Mouse (Mus musculus): Measurements from ENCODE around the gene Slc10a4. TPM values are rescaled to one million over a fixed set of nuclear protein-coding genes. Genes with fewer than 3 reads are reported as not detected.

The Slc10a4 gene
- polyA plus RNA-seq (2012; rRNA removed) (0.03 and 0.06 TPM in 2 replicates), polyA plus RNA-seq (2014; fragmentation: Nextera tagmentation; extraction: Ambion mirVana) (not detected in 2 replicates)

- H3K4me2 ChIP-seq (ENCODE audit: low read depth): peak within 1 kb of the TSS; percentile 37
- DNase-seq (ENCODE audit: low read depth in 3 of 3, low spot score in 3 of 3) (no peak), ATAC-seq (ENCODE audit: insufficient read depth) (no peak)
- peak within 1 kb of the TSS in 1 of 2 experiments; percentile 26; a peak in 2 of 4 replicates for H3K4me3 ChIP-seq (ENCODE audit: insufficient read depth in 1 of 2, low read depth in 2 of 2, low read length in 2 of 2)
- WGBS (ENCODE audit: insufficient replicate concordance): 8% methylated on average over 65 of the region's 65 CpGs
- no peak within 1 kb of the TSS for H3K9ac ChIP-seq (replicated peaks)
- H3K27me3 ChIP-seq (ENCODE audit: control insufficient read depth, insufficient read depth, low read length): peaks cover 26% of the 10 kb centered on the region
- H3K4me1 ChIP-seq (replicated peaks; ENCODE audit: control insufficient read depth in 2 of 2, insufficient read depth in 2 of 2, low read length in 1 of 2): no peaks in the 10 kb centered on the region
- TF ChIP-seq EP300 (IDR thresholded peaks at IDR 0.05; ENCODE audit: low read depth) (no peak), CTCF (IDR thresholded peaks at IDR 0.05; ENCODE audit: low read depth) (no peak)
- H3K9me3 ChIP-seq (ENCODE audit: control insufficient read depth, low read length): no peaks in the 10 kb centered on the region
- H3K27ac ChIP-seq: no peak within 1 kb of the TSS
- H3K36me3 ChIP-seq (replicated peaks; ENCODE audit: control insufficient read depth, insufficient read depth, low read depth): no peaks in the 10 kb centered on the region
Measured at GRCm38 (mm10) chr5:73006784-73007581, at the start of gene Slc10a4. Gene Slc10a4 (plus strand): TSS chr5:73006883.

- no peaks in the 10 kb centered on the region for H3K4me1 ChIP-seq (replicated peaks; ENCODE audit: control insufficient read depth in 2 of 2, insufficient read depth in 2 of 2, low read length in 1 of 2)
- DNase-seq (ENCODE audit: low read depth in 3 of 3, low spot score in 3 of 3) (no peak), ATAC-seq (ENCODE audit: insufficient read depth) (no peak)
- no peak overlapping the region for H3K4me3 ChIP-seq (ENCODE audit: insufficient read depth in 1 of 2, low read depth in 2 of 2, low read length in 2 of 2)
- no peaks in the 10 kb centered on the region for H3K9me3 ChIP-seq (ENCODE audit: control insufficient read depth, low read length)
- H3K4me2 ChIP-seq (ENCODE audit: low read depth): no peak overlapping the region
- H3K36me3 ChIP-seq (replicated peaks; ENCODE audit: control insufficient read depth, insufficient read depth, low read depth): peaks cover 2% of the 10 kb centered on the region; the same call in 1 of the 2 replicates
- TF ChIP-seq CTCF (IDR thresholded peaks at IDR 0.05; ENCODE audit: low read depth) (no peak), EP300 (IDR thresholded peaks at IDR 0.05; ENCODE audit: low read depth) (no peak)
- no peaks in the 10 kb centered on the region for H3K27me3 ChIP-seq (ENCODE audit: control insufficient read depth, insufficient read depth, low read length)
- WGBS (ENCODE audit: insufficient replicate concordance): 87% methylated on average over 17 of the region's 17 CpGs
- H3K27ac ChIP-seq: no peak overlapping the region
- no peak overlapping the region for H3K9ac ChIP-seq (replicated peaks)
Measured at GRCm38 (mm10) chr5:72957281-72957680, 49.4 kb upstream of the Slc10a4 start.

- Histone ChIP-seq H3K4me3 (ENCODE audit: insufficient read depth in 1 of 2, low read depth in 2 of 2, low read length in 2 of 2) (no peak overlapping the region), H3K27ac (no peak overlapping the region), H3K36me3 (replicated peaks; ENCODE audit: control insufficient read depth, insufficient read depth, low read depth) (peaks cover 2% of the 10 kb centered on the region; the same call in 1 of the 2 replicates), H3K27me3 (ENCODE audit: control insufficient read depth, insufficient read depth, low read length) (no peaks in the 10 kb centered on the region), H3K9me3 (ENCODE audit: control insufficient read depth, low read length) (no peaks in the 10 kb centered on the region), H3K9ac (replicated peaks) (no peak overlapping the region), H3K4me1 (replicated peaks; ENCODE audit: control insufficient read depth in 2 of 2, insufficient read depth in 2 of 2, low read length in 1 of 2) (no peaks in the 10 kb centered on the region), H3K4me2 (ENCODE audit: low read depth) (no peak overlapping the region)
- ATAC-seq (ENCODE audit: insufficient read depth): no peak
- no peak for DNase-seq (ENCODE audit: low read depth in 3 of 3, low spot score in 3 of 3)
- TF ChIP-seq CTCF (IDR thresholded peaks at IDR 0.05; ENCODE audit: low read depth) (no peak), EP300 (IDR thresholded peaks at IDR 0.05; ENCODE audit: low read depth) (no peak)
- 71% methylated on average over 6 of the region's 6 CpGs for WGBS (ENCODE audit: insufficient replicate concordance)
Measured at GRCm38 (mm10) chr5:72960096-72960495, 46.6 kb upstream of the Slc10a4 start.

- no peaks in the 10 kb centered on the region for H3K9me3 ChIP-seq (ENCODE audit: control insufficient read depth, low read length)
- H3K36me3 ChIP-seq (replicated peaks; ENCODE audit: control insufficient read depth, insufficient read depth, low read depth): no peaks in the 10 kb centered on the region
- 61% methylated on average over 3 of the region's 3 CpGs for WGBS (ENCODE audit: insufficient replicate concordance)
- TF ChIP-seq CTCF (IDR thresholded peaks at IDR 0.05; ENCODE audit: low read depth): no peak
- no peak for TF ChIP-seq EP300 (IDR thresholded peaks at IDR 0.05; ENCODE audit: low read depth)
- ATAC-seq (ENCODE audit: insufficient read depth) (no peak), DNase-seq (ENCODE audit: low read depth in 3 of 3, low spot score in 3 of 3) (no peak)
- no peak overlapping the region for H3K4me2 ChIP-seq (ENCODE audit: low read depth)
- H3K27ac ChIP-seq: no peak overlapping the region
- no peak overlapping the region for H3K9ac ChIP-seq (replicated peaks)
- H3K27me3 ChIP-seq (ENCODE audit: control insufficient read depth, insufficient read depth, low read length): no peaks in the 10 kb centered on the region
- no peaks in the 10 kb centered on the region for H3K4me1 ChIP-seq (replicated peaks; ENCODE audit: control insufficient read depth in 2 of 2, insufficient read depth in 2 of 2, low read length in 1 of 2)
- H3K4me3 ChIP-seq (ENCODE audit: insufficient read depth in 1 of 2, low read depth in 2 of 2, low read length in 2 of 2): no peak overlapping the region
Measured at GRCm38 (mm10) chr5:72965706-72966105, 41.0 kb upstream of the Slc10a4 start.

GRCm38 (mm10) chr5:72972435-72972834, 34.2 kb upstream of the Slc10a4 start:
- Histone ChIP-seq H3K27me3 (ENCODE audit: control insufficient read depth, insufficient read depth, low read length) (no peaks in the 10 kb centered on the region), H3K27ac (no peak overlapping the region), H3K4me3 (ENCODE audit: insufficient read depth in 1 of 2, low read depth in 2 of 2, low read length in 2 of 2) (no peak overlapping the region), H3K36me3 (replicated peaks; ENCODE audit: control insufficient read depth, insufficient read depth, low read depth) (no peaks in the 10 kb centered on the region), H3K4me1 (replicated peaks; ENCODE audit: control insufficient read depth in 2 of 2, insufficient read depth in 2 of 2, low read length in 1 of 2) (no peaks in the 10 kb centered on the region), H3K9ac (replicated peaks) (no peak overlapping the region), H3K9me3 (ENCODE audit: control insufficient read depth, low read length) (no peaks in the 10 kb centered on the region), H3K4me2 (ENCODE audit: low read depth) (no peak overlapping the region)
- DNase-seq (ENCODE audit: low read depth in 3 of 3, low spot score in 3 of 3) (no peak), ATAC-seq (ENCODE audit: insufficient read depth) (no peak)
- no peak for TF ChIP-seq EP300 (IDR thresholded peaks at IDR 0.05; ENCODE audit: low read depth)
- TF ChIP-seq CTCF (IDR thresholded peaks at IDR 0.05; ENCODE audit: low read depth): no peak
- 61% methylated on average over 4 of the region's 4 CpGs for WGBS (ENCODE audit: insufficient replicate concordance)

Data from liver, embryonic 14.5 days (tissue).